Mouse (Mus musculus): ENCODE results near the gene Smim10l2a. TPM values are rescaled to one million over a fixed set of nuclear protein-coding genes. Genes with fewer than 3 reads are reported as not detected.

The Smim10l2a gene
- polyA plus RNA-seq, 1 experiment: 0.01 TPM

DNA sequence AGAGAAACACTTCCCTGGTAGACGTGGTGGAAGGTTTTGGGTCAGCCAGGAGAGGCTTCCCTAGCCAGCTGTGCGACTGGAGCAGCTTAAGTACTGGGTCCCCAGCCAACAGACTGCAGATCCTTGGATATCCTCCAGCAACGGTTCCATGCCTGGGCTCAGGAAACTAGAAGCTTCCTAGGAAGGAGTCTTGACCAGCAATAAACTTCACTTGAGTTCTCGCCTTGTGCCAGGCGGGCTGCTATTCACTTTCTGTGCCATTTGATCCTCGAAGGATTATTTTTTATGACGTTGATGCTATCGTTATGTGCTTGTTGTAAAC is 27.5 kb upstream of the Smim10l2a start:
- Histone ChIP-seq H3ac (ENCODE audit: control insufficient read depth, insufficient read length) (no peak overlapping the region), H3K4me2 (ENCODE audit: low read depth) (peak overlapping the region; percentile 68), H3K27me3 (ENCODE audit: control insufficient read depth, insufficient read depth, insufficient read length) (no peaks in the 10 kb centered on the region), H3K4me3 (peak overlapping the region; percentile 37), H3K79me2 (ENCODE audit: control insufficient read depth, insufficient read depth) (no peaks in the 10 kb centered on the region), H3K36me3 (ENCODE audit: control insufficient read depth, insufficient read depth) (no peaks in the 10 kb centered on the region)
- TF ChIP-seq POLR2A (IDR thresholded peaks at IDR 0.05; ENCODE audit: insufficient read length, low read depth) (no peak), MYOG (IDR thresholded peaks at IDR 0.05; ENCODE audit: control insufficient read depth in 1 of 3, insufficient read depth in 1 of 3, insufficient read length in 2 of 3, low read depth in 2 of 3) (no peak), TCF3 (IDR thresholded peaks at IDR 0.05; ENCODE audit: insufficient read length, low read depth) (no peak), MAX (IDR thresholded peaks at IDR 0.05; ENCODE audit: low read depth) (no peak), TCF12 (IDR thresholded peaks at IDR 0.05; ENCODE audit: insufficient read depth, poor library complexity, severe bottlenecking) (no peak), E2F4 (IDR thresholded peaks at IDR 0.05; ENCODE audit: insufficient read depth) (no peak), POLR2AphosphoS2 (IDR thresholded peaks at IDR 0.05; ENCODE audit: insufficient read length, low read depth) (no peak)

DNA sequence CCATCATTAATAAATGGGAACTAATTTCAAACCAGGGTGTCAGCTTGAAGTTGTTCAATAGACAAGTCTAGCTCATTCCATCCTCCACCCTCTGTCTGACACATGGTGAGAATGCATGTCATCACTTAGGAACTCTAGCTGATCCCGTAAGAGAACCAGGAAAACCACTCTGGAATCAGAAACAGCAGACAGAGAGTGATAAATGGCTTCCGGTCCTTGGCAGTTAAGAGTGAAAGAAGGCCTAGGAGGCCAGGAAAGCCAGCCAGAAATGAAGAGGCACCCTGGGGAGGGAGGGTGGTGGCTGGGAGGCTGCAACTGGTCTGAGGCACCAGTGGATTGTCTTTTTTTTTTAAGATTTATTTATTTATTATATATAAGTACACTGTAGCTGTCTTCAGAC is 6.5 kb downstream of the Smim10l2a start:
- Histone ChIP-seq H3ac (ENCODE audit: control insufficient read depth, insufficient read length) (no peak overlapping the region), H3K4me3 (no peak overlapping the region), H3K27me3 (ENCODE audit: control insufficient read depth, insufficient read depth, insufficient read length) (peaks cover 3% of the 10 kb centered on the region), H3K4me2 (ENCODE audit: low read depth) (no peak overlapping the region), H3K79me2 (ENCODE audit: control insufficient read depth, insufficient read depth) (no peaks in the 10 kb centered on the region), H3K36me3 (ENCODE audit: control insufficient read depth, insufficient read depth) (no peaks in the 10 kb centered on the region)
- TF ChIP-seq MYOG (IDR thresholded peaks at IDR 0.05; ENCODE audit: control insufficient read depth in 1 of 3, insufficient read depth in 1 of 3, insufficient read length in 2 of 3, low read depth in 2 of 3): no peak

DNA sequence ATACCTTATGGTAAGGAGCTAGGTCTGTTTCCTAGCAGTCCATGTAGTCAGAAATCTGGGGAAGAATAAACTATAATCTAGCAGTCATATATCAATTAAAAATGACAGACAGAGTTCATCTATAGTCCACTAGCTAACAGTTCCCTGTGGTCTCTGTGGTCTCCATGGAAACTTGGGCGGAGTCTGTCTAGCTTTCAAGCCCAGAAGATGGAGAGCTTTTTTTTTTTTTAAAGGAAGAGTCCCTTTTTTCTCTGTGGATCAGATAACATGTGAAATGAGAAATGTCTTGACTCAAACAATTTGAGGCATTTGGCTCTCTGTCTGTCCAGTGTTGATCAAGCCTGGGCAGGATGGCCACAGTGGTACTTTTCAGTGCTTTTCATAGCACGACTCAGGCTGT is 9.8 kb downstream of the Smim10l2a start:
- TF ChIP-seq MAX (IDR thresholded peaks at IDR 0.05; ENCODE audit: low read depth) (no peak), POLR2A (IDR thresholded peaks at IDR 0.05; ENCODE audit: insufficient read length, low read depth) (no peak), USF1 (IDR thresholded peaks at IDR 0.05; ENCODE audit: low read depth) (no peak), SRF (IDR thresholded peaks at IDR 0.05; ENCODE audit: control insufficient read depth, insufficient read length, low read depth) (no peak), MYOG (IDR thresholded peaks at IDR 0.05; ENCODE audit: control insufficient read depth in 1 of 3, insufficient read depth in 1 of 3, insufficient read length in 2 of 3, low read depth in 2 of 3) (no peak), CEBPB (IDR thresholded peaks at IDR 0.05; ENCODE audit: insufficient read depth, poor library complexity, severe bottlenecking) (no peak), POLR2AphosphoS2 (IDR thresholded peaks at IDR 0.05; ENCODE audit: insufficient read length, low read depth) (no peak), TCF12 (IDR thresholded peaks at IDR 0.05; ENCODE audit: insufficient read depth, poor library complexity, severe bottlenecking) (no peak)
- Histone ChIP-seq H3K79me2 (ENCODE audit: control insufficient read depth, insufficient read depth) (no peaks in the 10 kb centered on the region), H3K4me2 (ENCODE audit: low read depth) (no peak overlapping the region), H3K27me3 (ENCODE audit: control insufficient read depth, insufficient read depth, insufficient read length) (peaks cover 3% of the 10 kb centered on the region), H3ac (ENCODE audit: control insufficient read depth, insufficient read length) (no peak overlapping the region), H3K36me3 (ENCODE audit: control insufficient read depth, insufficient read depth) (no peaks in the 10 kb centered on the region), H3K4me3 (no peak overlapping the region)

DNA sequence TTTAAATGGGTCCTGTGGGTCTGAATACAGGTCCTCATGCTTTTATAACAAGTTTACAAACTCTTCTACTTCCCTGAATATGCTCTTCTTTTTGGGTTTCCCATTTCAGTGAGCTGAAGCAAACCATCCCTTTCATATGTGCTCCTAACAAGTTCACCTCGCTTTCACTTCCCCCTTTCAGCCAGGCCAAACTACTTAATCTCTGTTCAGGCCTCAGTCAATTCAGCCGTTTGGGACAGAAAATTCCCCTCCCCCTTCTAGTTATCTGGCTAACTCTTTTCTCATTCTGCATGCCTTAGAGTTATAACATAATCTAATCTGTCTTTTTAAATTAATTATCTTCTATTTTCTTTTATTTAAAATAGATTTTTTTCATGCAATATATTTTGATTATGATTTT is 30.3 kb downstream of the Smim10l2a start:
- Histone ChIP-seq H3K4me2 (ENCODE audit: low read depth) (no peak overlapping the region), H3K4me3 (no peak overlapping the region), H3ac (ENCODE audit: control insufficient read depth, insufficient read length) (no peak overlapping the region)

DNA sequence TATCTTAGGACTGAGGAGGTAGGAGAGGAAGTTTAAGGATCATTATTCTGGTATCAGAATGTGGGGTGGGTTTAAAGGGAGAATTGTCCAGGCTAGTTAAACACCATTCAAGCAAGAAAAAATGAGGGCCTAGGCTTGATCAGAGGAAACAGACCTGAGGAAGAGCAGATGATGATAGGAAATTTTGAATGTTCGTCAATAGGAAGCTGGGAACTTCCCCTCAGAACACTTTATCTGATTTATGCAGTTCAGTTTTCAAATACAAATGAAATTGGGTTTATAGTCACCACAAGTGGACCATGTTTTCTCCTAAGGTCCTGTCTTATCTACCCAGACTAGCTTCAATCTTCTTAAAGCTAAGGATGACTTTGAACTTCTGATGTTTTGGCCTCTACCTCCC is 31.1 kb downstream of the Smim10l2a start:
- Histone ChIP-seq H3K27me3 (ENCODE audit: control insufficient read depth, insufficient read depth, insufficient read length) (no peaks in the 10 kb centered on the region), H3K79me2 (ENCODE audit: control insufficient read depth, insufficient read depth) (no peaks in the 10 kb centered on the region), H3K36me3 (ENCODE audit: control insufficient read depth, insufficient read depth) (no peaks in the 10 kb centered on the region), H3ac (ENCODE audit: control insufficient read depth, insufficient read length) (no peak overlapping the region), H3K4me3 (no peak overlapping the region), H3K4me2 (ENCODE audit: low read depth) (no peak overlapping the region)
- no peak for TF ChIP-seq E2F4 (IDR thresholded peaks at IDR 0.05; ENCODE audit: insufficient read depth)
- TF ChIP-seq POLR2A (IDR thresholded peaks at IDR 0.05; ENCODE audit: insufficient read length, low read depth): no peak
- TF ChIP-seq MAX (IDR thresholded peaks at IDR 0.05; ENCODE audit: low read depth): no peak
- TF ChIP-seq SRF (IDR thresholded peaks at IDR 0.05; ENCODE audit: control insufficient read depth, insufficient read length, low read depth): no peak

More for the DNA sequence above, 30.3 kb downstream of the Smim10l2a start:
- H3K79me2 ChIP-seq (ENCODE audit: control insufficient read depth, insufficient read depth): no peaks in the 10 kb centered on the region
- no peaks in the 10 kb centered on the region for H3K27me3 ChIP-seq (ENCODE audit: control insufficient read depth, insufficient read depth, insufficient read length)
- no peaks in the 10 kb centered on the region for H3K36me3 ChIP-seq (ENCODE audit: control insufficient read depth, insufficient read depth)
- TF ChIP-seq TCF12 (IDR thresholded peaks at IDR 0.05; ENCODE audit: insufficient read depth, poor library complexity, severe bottlenecking) (no peak), MAX (IDR thresholded peaks at IDR 0.05; ENCODE audit: low read depth) (no peak), TCF3 (IDR thresholded peaks at IDR 0.05; ENCODE audit: insufficient read length, low read depth) (no peak), CEBPB (IDR thresholded peaks at IDR 0.05; ENCODE audit: insufficient read depth, poor library complexity, severe bottlenecking) (no peak), SRF (IDR thresholded peaks at IDR 0.05; ENCODE audit: control insufficient read depth, insufficient read length, low read depth) (no peak)

DNA sequence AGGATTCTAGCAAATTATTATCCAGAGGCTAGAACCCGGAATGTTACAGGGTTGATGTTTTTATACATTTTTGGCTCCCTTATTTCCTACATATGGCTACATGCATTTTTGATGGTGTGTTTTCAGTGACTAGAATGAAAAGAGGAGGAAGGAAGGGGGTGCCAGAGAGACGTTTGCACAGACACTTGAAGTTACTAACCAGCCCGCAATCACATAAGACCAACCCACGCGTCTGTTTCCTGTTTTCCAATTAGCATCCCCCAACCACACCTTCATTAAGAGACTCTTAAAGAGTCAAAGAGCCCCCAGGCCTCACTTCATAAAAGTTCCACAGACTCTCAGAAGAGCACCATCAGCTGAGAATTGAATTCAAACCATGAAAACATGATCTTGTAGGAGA is 31.7 kb downstream of the Smim10l2a start:
- no peak for TF ChIP-seq E2F4 (IDR thresholded peaks at IDR 0.05; ENCODE audit: insufficient read depth)
- no peak for TF ChIP-seq USF1 (IDR thresholded peaks at IDR 0.05; ENCODE audit: low read depth)
- no peak for TF ChIP-seq TCF12 (IDR thresholded peaks at IDR 0.05; ENCODE audit: insufficient read depth, poor library complexity, severe bottlenecking)
- no peak for TF ChIP-seq MAX (IDR thresholded peaks at IDR 0.05; ENCODE audit: low read depth)
- TF ChIP-seq POLR2A (IDR thresholded peaks at IDR 0.05; ENCODE audit: insufficient read length, low read depth): no peak
- TF ChIP-seq MYOD1 (IDR thresholded peaks at IDR 0.05; ENCODE audit: control insufficient read depth in 1 of 3, insufficient read length in 2 of 3, low read depth in 2 of 3): no peak
- no peak for TF ChIP-seq SRF (IDR thresholded peaks at IDR 0.05; ENCODE audit: control insufficient read depth, insufficient read length, low read depth)
- no peak for TF ChIP-seq REST (IDR thresholded peaks at IDR 0.05; ENCODE audit: insufficient read depth, insufficient read length)
- no peak for TF ChIP-seq MYOG (IDR thresholded peaks at IDR 0.05; ENCODE audit: control insufficient read depth in 1 of 3, insufficient read depth in 1 of 3, insufficient read length in 2 of 3, low read depth in 2 of 3)
- no peak for TF ChIP-seq POLR2AphosphoS2 (IDR thresholded peaks at IDR 0.05; ENCODE audit: insufficient read length, low read depth)
- TF ChIP-seq TCF3 (IDR thresholded peaks at IDR 0.05; ENCODE audit: insufficient read length, low read depth): no peak
- no peak for TF ChIP-seq CEBPB (IDR thresholded peaks at IDR 0.05; ENCODE audit: insufficient read depth, poor library complexity, severe bottlenecking)

More for the DNA sequence above, 31.7 kb downstream of the Smim10l2a start:
- no peaks in the 10 kb centered on the region for H3K36me3 ChIP-seq (ENCODE audit: control insufficient read depth, insufficient read depth)
- no peak overlapping the region for H3ac ChIP-seq (ENCODE audit: control insufficient read depth, insufficient read length)
- no peaks in the 10 kb centered on the region for H3K79me2 ChIP-seq (ENCODE audit: control insufficient read depth, insufficient read depth)
- H3K4me3 ChIP-seq: no peak overlapping the region
- H3K27me3 ChIP-seq (ENCODE audit: control insufficient read depth, insufficient read depth, insufficient read length): no peaks in the 10 kb centered on the region
- H3K4me2 ChIP-seq (ENCODE audit: low read depth): no peak overlapping the region
